Mouse (Mus musculus) midbrain, postnatal 0 days (tissue): ENCODE results near the gene Pip5k1b. TPM values are rescaled to one million over a fixed set of nuclear protein-coding genes. Genes with fewer than 3 reads are reported as not detected.

Experiments used
- ATAC-seq: fragments of 200-750 bp; cut with Nextera tagmentation; 2 replicates; pipeline ENCODE4 v1.8.0; 2017; ENCODE audit warnings: moderate number of reproducible peaks, mild to moderate bottlenecking, moderate TSS enrichment, moderate library complexity; ENCODE audit not compliant: low FRiP score
- DNase-seq: peaks from one replicate; pipeline ENCODE4 v3.0.0-alpha.2; 2015; ENCODE audit warnings: low spot score
- H3K27ac ChIP-seq: fragments of 300-500 bp; sonication (generic); 2 replicates; pipeline ENCODE4 v1.5.1; 2014; ENCODE audit warnings: low read depth, mild to moderate bottlenecking, low read length, mixed read lengths
- H3K27me3 ChIP-seq: fragments of 300-500 bp; sonication (generic); 2 replicates; pipeline ENCODE4 v1.6.1; 2014; ENCODE audit warnings: low read length, control low read depth, mixed read lengths; ENCODE audit not compliant: insufficient read depth
- H3K36me3 ChIP-seq: fragments of 300-500 bp; sonication (generic); 2 replicates; pipeline ENCODE4 v1.6.1; 2014; ENCODE audit warnings: low read length, control low read depth, mixed read lengths; ENCODE audit not compliant: insufficient read depth
- H3K4me1 ChIP-seq: fragments of 300-500 bp; sonication (generic); 2 replicates; pipeline ENCODE4 v1.6.1; 2014; ENCODE audit warnings: mild to moderate bottlenecking, control low read depth, antibody characterized with exemption, low read length, mixed read lengths; ENCODE audit not compliant: insufficient read depth
- H3K4me2 ChIP-seq: fragments of 300-500 bp; sonication (generic); 2 replicates; pipeline ENCODE4 v1.6.1; 2014; ENCODE audit warnings: low read depth, mild to moderate bottlenecking, low read length, mixed read lengths; ENCODE audit not compliant: poor library complexity, severe bottlenecking
- H3K4me3 ChIP-seq: fragments of 300-500 bp; sonication (generic); 2 replicates; pipeline ENCODE4 v1.5.1; 2014; ENCODE audit warnings: low read depth, mild to moderate bottlenecking, low read length, moderate library complexity
- H3K9ac ChIP-seq: fragments of 300-500 bp; sonication (generic); replicated peaks from 2 replicates; pipeline ENCODE4 v1.6.1; 2014; ENCODE audit warnings: mild to moderate bottlenecking, low read length, moderate library complexity, mixed read lengths; ENCODE audit not compliant: poor library complexity, severe bottlenecking
- H3K9me3 ChIP-seq: fragments of 300-500 bp; sonication (generic); 2 replicates; pipeline ENCODE4 v1.6.1; 2016; ENCODE audit warnings: low read length, control low read depth
- CTCF ChIP-seq: IDR thresholded peaks from 2 replicates; pipeline ENCODE4 v1.5.1; 2016; ENCODE audit warnings: antibody characterized with exemption, mild to moderate bottlenecking
- WGBS: fragments of 180-500 bp; shearing (Covaris S2); extraction: QIAGEN DNeasy Blood & Tissue Kit; methylation state at CpG from one replicate; pipeline ENCODE4 v1.1.7; 2014; 5-methylcytosine and 5-hydroxymethylcytosine counted together
- polyA plus RNA-seq: library from polyadenylated mRNA; unstranded; fragments of >200 nt; fragmentation: Nextera tagmentation; extraction: Ambion mirVana; gene quantifications from 2 replicates; pipeline ENCODE4 v1.2.1, GENCODE M21; 2015
- total RNA-seq: library from RNA; depleted of rRNA; stranded (reverse); fragments of >200 nt; gene quantifications from 2 replicates; pipeline ENCODE4 v1.2.3, GENCODE M21; 2014

The Pip5k1b gene
- total and polyA plus RNA-seq, 2 experiments from 2014 or later, result 0.86 to 3.0 TPM

DNA sequence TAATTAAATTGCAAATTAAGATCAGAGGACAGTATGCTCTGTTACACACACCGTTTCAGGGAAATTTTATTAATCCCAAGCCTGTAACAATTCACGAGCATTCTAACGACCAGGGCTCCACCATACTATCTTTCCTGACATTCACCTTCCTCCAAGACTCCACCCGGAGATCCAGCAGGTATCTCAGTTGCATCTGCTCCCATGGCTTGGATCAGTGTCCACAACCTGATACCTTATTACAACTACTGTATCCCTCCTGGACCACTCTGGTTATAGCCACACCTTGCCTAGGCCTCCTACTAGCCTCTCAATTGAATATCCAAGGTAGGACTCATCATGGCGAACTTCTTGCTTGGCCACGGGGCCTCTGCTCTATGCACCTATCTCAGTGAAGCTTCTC, 20.5 kb downstream of the Pip5k1b start:
- ATAC-seq (no peak), DNase-seq (no peak)
- no peaks in the 10 kb centered on the region for H3K9me3 ChIP-seq
- no peaks in the 10 kb centered on the region for H3K27me3 ChIP-seq
- no peaks in the 10 kb centered on the region for H3K36me3 ChIP-seq
- no peak overlapping the region for H3K4me2 ChIP-seq
- H3K4me1 ChIP-seq, result no peaks in the 10 kb centered on the region
- H3K4me3 ChIP-seq, result no peak overlapping the region
- WGBS, result 78% methylated on average over 6 of the region's 6 CpGs
- TF ChIP-seq CTCF, result no peak
- no peak overlapping the region for H3K9ac ChIP-seq
- no peak overlapping the region for H3K27ac ChIP-seq

DNA sequence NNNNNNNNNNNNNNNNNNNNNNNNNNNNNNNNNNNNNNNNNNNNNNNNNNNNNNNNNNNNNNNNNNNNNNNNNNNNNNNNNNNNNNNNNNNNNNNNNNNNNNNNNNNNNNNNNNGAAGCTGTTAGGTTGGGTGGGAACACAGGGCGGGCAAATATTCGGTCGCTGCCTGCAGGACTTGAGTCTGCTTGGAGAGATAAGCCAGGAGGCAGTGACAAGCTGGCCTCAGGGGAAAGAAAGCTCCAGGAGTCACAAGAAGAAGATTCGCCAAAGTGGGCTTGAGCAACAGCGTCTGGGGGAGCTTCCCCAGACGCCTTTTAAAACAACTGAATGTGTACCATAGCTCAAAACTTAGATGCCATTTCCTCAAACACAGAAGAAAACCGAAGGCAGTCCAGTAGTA, 20.9 kb downstream of the Pip5k1b start:
- Histone ChIP-seq H3K9ac (no peak overlapping the region), H3K36me3 (no peaks in the 10 kb centered on the region), H3K9me3 (no peaks in the 10 kb centered on the region), H3K4me3 (no peak overlapping the region), H3K27ac (no peak overlapping the region), H3K27me3 (no peaks in the 10 kb centered on the region), H3K4me2 (no peak overlapping the region), H3K4me1 (no peaks in the 10 kb centered on the region)
- no peak for ATAC-seq
- 75% methylated on average over 7 of the region's 7 CpGs for WGBS
- DNase-seq, result no peak
- TF ChIP-seq CTCF, result no peak

DNA sequence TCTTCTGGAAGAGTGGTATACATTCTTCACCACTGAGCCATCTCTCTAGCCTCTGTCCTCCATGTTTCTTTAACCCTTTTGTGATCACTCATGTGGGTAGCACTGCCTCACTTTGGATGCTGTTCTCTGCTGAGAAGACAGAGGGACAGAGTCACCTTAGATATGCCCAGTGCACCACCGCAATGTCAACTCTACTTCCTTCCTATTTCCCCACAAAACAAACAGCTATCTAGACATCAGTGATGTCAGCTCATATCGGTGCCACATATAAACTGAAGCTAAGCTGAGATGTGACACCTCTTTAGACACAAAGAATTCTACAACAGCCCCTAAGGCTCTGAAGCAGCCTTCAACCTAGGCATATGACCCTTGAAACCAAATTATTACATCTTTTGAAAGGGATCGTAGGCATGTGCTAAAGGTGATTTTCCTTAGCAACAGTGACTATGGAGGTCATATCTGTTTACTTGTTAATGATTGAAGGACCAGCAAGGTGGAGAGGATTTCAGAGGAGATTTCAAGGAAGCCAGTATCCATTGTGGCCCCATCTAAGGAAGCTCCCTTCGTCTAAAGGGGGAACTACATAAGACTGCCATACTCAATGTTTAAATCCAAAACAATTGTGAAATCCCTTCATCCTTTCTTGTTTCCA, 26.6 kb downstream of the Pip5k1b start:
- no peaks in the 10 kb centered on the region for H3K27me3 ChIP-seq
- ATAC-seq (no peak), DNase-seq (no peak)
- no peaks in the 10 kb centered on the region for H3K4me1 ChIP-seq
- no peak overlapping the region for H3K27ac ChIP-seq
- H3K9me3 ChIP-seq, result no peaks in the 10 kb centered on the region
- H3K36me3 ChIP-seq, result no peaks in the 10 kb centered on the region
- TF ChIP-seq CTCF, result no peak
- H3K9ac ChIP-seq, result no peak overlapping the region
- WGBS, result 87% methylated on average over 4 of the region's 4 CpGs
- no peak overlapping the region for H3K4me3 ChIP-seq
- H3K4me2 ChIP-seq, result no peak overlapping the region

DNA sequence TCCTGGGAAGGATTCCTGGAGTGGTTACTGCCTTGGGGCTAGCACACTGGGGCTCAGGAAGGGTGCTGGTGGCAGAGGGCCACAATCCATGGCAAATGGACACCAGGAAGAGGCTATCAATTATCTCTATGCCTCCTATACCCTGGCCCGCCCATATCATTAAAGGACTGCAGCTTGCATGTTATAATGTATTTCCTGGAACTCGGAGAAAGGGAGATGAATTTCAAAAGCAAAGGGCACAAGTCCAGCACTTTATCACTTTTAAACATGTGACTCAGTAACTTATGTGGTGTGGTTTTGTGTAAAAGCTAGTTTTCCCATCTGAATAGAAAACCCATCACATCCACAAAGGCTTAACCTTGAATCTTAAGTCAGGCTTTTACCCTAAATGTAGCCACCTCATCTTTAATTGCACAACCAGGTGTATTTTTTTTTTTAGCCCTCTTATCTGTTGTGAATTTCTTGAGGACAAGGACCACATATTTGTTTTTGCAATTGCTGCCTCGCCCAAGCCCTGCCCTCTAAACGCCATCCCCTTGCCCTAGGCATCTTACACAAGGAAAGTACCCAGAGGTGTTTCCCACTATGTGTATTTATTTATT, 27.4 kb downstream of the Pip5k1b start:
- Histone ChIP-seq H3K4me1 (no peaks in the 10 kb centered on the region), H3K36me3 (no peaks in the 10 kb centered on the region), H3K4me2 (no peak overlapping the region), H3K9me3 (no peaks in the 10 kb centered on the region), H3K27ac (no peak overlapping the region), H3K4me3 (no peak overlapping the region), H3K9ac (no peak overlapping the region), H3K27me3 (no peaks in the 10 kb centered on the region)
- no peak for ATAC-seq
- no peak for DNase-seq
- TF ChIP-seq CTCF, result no peak
- 93% methylated on average over 4 of the region's 4 CpGs for WGBS

DNA sequence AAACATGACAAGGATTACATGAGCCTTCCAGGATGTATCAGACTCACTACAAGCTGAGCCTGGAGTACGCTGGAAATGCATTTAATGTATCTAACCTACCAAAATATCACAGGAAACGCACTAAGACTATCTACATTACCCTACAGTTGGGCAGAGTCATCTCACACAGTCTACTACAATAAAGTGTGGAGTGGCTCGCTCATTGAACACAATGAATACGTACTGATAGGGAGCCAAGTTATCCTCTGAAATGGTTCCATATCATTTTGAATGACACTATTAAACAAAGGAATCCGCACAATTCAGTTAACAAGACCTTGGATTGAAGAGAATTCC, 28.1 kb downstream of the Pip5k1b start:
- Histone ChIP-seq H3K36me3 (no peaks in the 10 kb centered on the region), H3K9me3 (no peaks in the 10 kb centered on the region), H3K9ac (no peak overlapping the region), H3K4me3 (no peak overlapping the region), H3K4me2 (no peak overlapping the region), H3K4me1 (no peaks in the 10 kb centered on the region), H3K27me3 (no peaks in the 10 kb centered on the region), H3K27ac (no peak overlapping the region)
- ATAC-seq (no peak), DNase-seq (no peak)
- WGBS, result 75% methylated on average over 5 of the region's 5 CpGs
- TF ChIP-seq CTCF, result no peak

DNA sequence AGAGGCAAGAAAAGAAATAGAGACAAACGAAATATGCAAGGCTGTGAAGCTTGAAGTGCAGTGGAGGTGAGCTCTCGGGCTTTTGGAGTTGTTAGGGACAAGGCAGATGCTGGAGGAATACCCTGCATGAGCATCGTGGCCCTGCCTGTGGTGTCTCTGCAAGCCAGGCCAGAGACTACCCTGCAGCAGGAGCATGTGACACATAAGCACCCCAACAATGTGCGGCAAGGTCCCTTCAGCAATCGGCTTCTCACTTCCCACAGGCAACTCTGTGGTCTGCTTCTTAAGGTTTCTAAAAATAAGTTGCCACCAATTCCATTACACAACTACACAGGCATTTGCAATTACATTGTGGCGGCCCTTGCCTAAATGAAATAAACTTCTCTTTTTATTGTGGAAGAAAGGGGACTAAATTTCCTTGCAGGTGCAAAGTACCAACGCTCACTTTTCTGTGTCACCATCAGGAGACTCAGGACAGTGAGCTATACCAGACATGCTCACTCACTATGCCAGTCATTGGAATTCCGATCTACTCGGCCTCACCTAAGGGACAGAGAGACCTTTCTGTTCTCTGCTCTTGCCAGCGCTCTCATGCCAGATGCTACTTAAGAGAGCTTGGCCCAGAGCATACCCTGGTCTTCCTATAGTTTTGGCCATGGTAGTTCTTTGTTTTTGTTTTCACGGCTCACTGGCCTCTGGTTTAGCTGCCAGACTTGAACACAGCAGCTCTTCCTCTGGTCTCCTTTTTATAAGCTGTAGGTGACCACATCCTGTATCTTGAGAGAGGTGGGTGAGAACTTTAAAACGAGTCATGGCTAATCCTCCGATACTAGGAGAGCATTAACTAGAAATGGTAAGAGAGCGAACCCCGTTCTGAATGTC, 28.7 kb downstream of the Pip5k1b start:
- H3K4me3 ChIP-seq, result no peak overlapping the region
- no peaks in the 10 kb centered on the region for H3K4me1 ChIP-seq
- DNase-seq, result no peak
- no peak overlapping the region for H3K9ac ChIP-seq
- no peak overlapping the region for H3K4me2 ChIP-seq
- no peaks in the 10 kb centered on the region for H3K9me3 ChIP-seq
- no peak for ATAC-seq
- TF ChIP-seq CTCF, result no peak
- WGBS, result 84% methylated on average over 15 of the region's 15 CpGs
- no peaks in the 10 kb centered on the region for H3K27me3 ChIP-seq
- no peaks in the 10 kb centered on the region for H3K36me3 ChIP-seq
- H3K27ac ChIP-seq, result no peak overlapping the region
